Mouse (Mus musculus) neural tube, embryonic 14.5 days (tissue): ENCODE data around the gene H2-T24. TPM values are rescaled to one million over a fixed set of nuclear protein-coding genes. Genes with fewer than 3 reads are reported as not detected.

Experiments
- ATAC-seq: fragments of 200-750 bp; cut with Nextera tagmentation; 2 replicates; pipeline ENCODE4 v1.8.0; 2017; ENCODE audit warnings: low read depth, mild to moderate bottlenecking, moderate TSS enrichment, moderate library complexity
- H3K27ac ChIP-seq: fragments of 300-500 bp; sonication (generic); 2 replicates; pipeline ENCODE4 v1.5.1; 2014; ENCODE audit warnings: low read depth, mild to moderate bottlenecking, control low read depth, low read length, moderate library complexity, mixed read lengths
- H3K27me3 ChIP-seq: fragments of 300-500 bp; sonication (generic); 2 replicates; pipeline ENCODE4 v1.6.1; 2014; ENCODE audit warnings: low read length; ENCODE audit not compliant: control insufficient read depth, insufficient read depth
- H3K36me3 ChIP-seq: fragments of 300-500 bp; sonication (generic); 2 replicates; pipeline ENCODE4 v1.6.1; 2014; ENCODE audit warnings: low read length, mixed read lengths; ENCODE audit not compliant: control insufficient read depth, insufficient read depth
- H3K4me1 ChIP-seq: fragments of 300-500 bp; sonication (generic); 2 replicates; pipeline ENCODE4 v1.6.1; 2014; ENCODE audit warnings: low read length; ENCODE audit not compliant: control insufficient read depth, insufficient read depth
- H3K4me2 ChIP-seq: fragments of 300-500 bp; sonication (generic); 2 replicates; pipeline ENCODE4 v1.6.1; 2014; ENCODE audit warnings: mild to moderate bottlenecking, low read depth, low read length, control low read depth
- H3K4me3 ChIP-seq: fragments of 300-500 bp; sonication (generic); 2 replicates; pipeline ENCODE4 v1.5.1; 2014; ENCODE audit warnings: low read depth, low read length, control low read depth, mixed read lengths
- H3K9ac ChIP-seq: fragments of 300-500 bp; sonication (generic); replicated peaks from 2 replicates; pipeline ENCODE4 v1.6.1; 2014; ENCODE audit warnings: low read depth, mild to moderate bottlenecking, control low read depth, low read length, mixed read lengths
- H3K9me3 ChIP-seq: fragments of 300-500 bp; sonication (generic); 2 replicates; pipeline ENCODE4 v1.6.1; 2016; ENCODE audit warnings: low read length; ENCODE audit not compliant: control insufficient read depth
- WGBS: fragments of 180-500 bp; shearing (Covaris S2); extraction: QIAGEN DNeasy Blood & Tissue Kit; methylation state at CpG from one replicate; pipeline ENCODE4 v1.1.7; 2014; 5-methylcytosine and 5-hydroxymethylcytosine counted together
- polyA plus RNA-seq: library from polyadenylated mRNA; unstranded; fragments of >200 nt; fragmentation: Nextera tagmentation; extraction: Ambion mirVana; gene quantifications from 2 replicates; pipeline ENCODE4 v1.2.1, GENCODE M21; 2014

The H2-T24 gene
- polyA plus RNA-seq, 1 experiment from 2014 or later = 12.7 TPM

GRCm38 (mm10) chr17:35997713-35998510, 22.4 kb downstream of the H2-T24 start:
- Histone ChIP-seq H3K27me3 (no peaks in the 10 kb centered on the region), H3K9me3 (no peaks in the 10 kb centered on the region), H3K27ac (no peak overlapping the region), H3K9ac (no peak overlapping the region), H3K36me3 (no peaks in the 10 kb centered on the region), H3K4me2 (no peak overlapping the region), H3K4me3 (no peak overlapping the region), H3K4me1 (0 out of 2 replicates have a peak, but pooled peaks cover 4% of the 10 kb centered on the region)
- 59% methylated on average over 12 of the region's 12 CpGs for WGBS
- ATAC-seq = no peak

DNA sequence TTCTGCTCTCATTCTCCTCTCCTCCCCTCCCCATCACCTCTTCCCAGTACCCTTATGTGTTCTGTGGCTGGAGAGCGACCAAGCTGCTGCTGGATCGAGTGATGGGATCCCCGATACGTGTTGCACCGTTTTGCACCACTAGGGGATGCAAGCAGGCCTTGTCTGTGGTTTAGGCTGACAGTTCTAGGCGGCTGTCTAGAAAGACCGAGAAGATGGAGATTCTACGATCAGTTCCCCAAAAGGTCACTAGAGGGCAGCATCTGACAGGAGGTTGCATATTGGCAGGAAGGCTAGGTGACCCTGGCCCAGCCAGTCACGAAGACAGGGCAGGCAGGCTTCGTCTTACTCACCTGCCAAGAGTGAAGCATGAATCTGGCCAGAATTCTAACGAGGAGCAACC, 23.4 kb downstream of the H2-T24 start:
- 5% methylated on average over 11 of the region's 11 CpGs for WGBS
- ATAC-seq = peak; percentile 72
- Histone ChIP-seq H3K4me2 (peak overlapping the region; percentile 11; the same call in 1 of the 2 replicates), H3K9ac (no peak overlapping the region), H3K9me3 (no peaks in the 10 kb centered on the region), H3K27me3 (no peaks in the 10 kb centered on the region), H3K36me3 (no peaks in the 10 kb centered on the region), H3K4me1 (0 out of 2 replicates have a peak, but pooled peaks cover 4% of the 10 kb centered on the region), H3K27ac (no peak overlapping the region), H3K4me3 (no peak overlapping the region)

DNA sequence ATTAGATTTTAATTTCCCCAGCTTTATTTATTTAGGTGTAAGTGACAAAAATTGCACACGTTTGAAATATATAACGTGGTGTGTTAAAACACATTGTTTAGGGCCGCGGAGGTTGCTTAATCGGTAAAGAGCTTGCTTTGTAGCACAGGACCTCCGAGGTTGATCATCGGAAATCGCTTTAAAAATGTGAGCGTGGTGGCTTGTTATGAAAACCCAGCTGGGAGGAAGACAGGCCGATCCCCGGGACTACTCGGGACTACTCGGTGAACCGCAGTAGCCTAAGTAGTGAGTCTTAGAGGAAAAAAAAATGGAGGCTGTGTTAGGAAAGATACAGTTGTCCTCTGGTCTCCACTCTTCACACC, 25.5 kb downstream of the H2-T24 start:
- 0 out of 2 replicates have a peak, but pooled peaks cover 4% of the 10 kb centered on the region for H3K4me1 ChIP-seq
- H3K9ac ChIP-seq = peak overlapping the region; percentile 60
- 3% methylated on average over 14 of the region's 14 CpGs for WGBS
- H3K4me2 ChIP-seq = peak overlapping the region; percentile 46
- peak overlapping the region; percentile 61 for H3K4me3 ChIP-seq
- H3K27ac ChIP-seq = no peak overlapping the region
- H3K36me3 ChIP-seq = no peaks in the 10 kb centered on the region
- no peak for ATAC-seq
- H3K9me3 ChIP-seq = no peaks in the 10 kb centered on the region
- H3K27me3 ChIP-seq = no peaks in the 10 kb centered on the region

DNA sequence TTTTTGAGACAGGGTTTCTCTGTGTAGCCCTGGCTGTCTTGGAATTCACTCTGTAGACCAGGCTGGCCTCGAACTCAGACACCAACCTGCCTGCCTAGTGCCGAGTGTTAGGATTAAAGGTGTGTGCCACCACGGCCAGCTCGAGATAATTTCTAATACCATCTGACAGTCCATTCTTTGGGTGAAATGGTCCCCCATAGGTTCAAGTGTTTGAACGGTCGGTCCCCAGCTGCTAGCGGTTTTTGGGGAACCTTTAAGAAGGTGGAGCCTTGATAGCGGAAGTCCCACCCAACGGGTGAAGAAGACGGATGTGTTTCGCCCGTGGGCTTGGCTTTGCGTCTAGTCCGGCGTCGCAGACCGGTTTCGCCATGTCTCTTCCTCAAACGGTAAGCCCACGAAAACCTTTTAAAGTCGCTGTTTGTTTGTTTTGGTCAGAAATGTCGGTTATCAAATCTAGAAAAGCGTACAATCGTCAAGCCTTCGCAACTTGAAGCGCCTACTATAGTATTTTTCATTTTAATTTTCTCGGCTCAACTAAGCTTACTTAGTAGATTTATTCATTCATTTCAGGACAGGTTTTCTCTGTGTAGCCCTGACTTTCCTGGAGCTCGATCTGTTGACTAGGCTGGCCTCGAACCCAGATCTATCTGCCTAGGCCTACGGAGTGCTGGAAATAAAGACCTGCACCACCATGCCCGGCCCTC, 26.0 kb downstream of the H2-T24 start:
- Histone ChIP-seq H3K27me3 (no peaks in the 10 kb centered on the region), H3K36me3 (no peaks in the 10 kb centered on the region), H3K4me1 (0 out of 2 replicates have a peak, but pooled peaks cover 4% of the 10 kb centered on the region), H3K9me3 (no peaks in the 10 kb centered on the region), H3K27ac (peak overlapping the region; percentile 63; the same call in 1 of the 2 replicates), H3K4me3 (peak overlapping the region; percentile 61), H3K4me2 (peak overlapping the region; percentile 46), H3K9ac (peak overlapping the region; percentile 60)
- peak; percentile 73 for ATAC-seq
- WGBS = 3% methylated on average over 31 of the region's 31 CpGs

DNA sequence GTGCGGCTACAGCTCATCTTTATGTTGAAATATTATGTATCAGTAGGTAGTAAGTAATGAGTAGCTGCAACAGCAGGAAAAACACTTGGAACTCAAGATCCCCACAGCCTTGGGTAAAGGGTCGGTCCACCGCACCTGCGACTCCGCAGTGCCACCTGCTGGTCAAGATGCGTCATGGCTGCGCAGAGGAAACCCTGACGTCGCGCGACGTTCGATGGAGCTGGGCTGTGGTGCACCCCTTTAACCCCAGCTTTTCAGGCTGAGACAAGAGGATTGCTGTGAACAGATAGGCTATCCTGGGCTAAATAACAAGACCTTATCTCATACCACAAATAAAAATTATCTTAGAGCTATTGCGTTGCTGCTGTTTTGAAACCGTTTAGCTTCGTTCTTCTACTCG, 26.7 kb downstream of the H2-T24 start:
- 0 out of 2 replicates have a peak overlapping the region, but pooled peaks have one; percentile 29 for H3K27ac ChIP-seq
- 7% methylated on average over 17 of the region's 17 CpGs for WGBS
- H3K27me3 ChIP-seq = no peaks in the 10 kb centered on the region
- peak; percentile 74 for ATAC-seq
- H3K4me1 ChIP-seq = 0 out of 2 replicates have a peak, but pooled peaks cover 4% of the 10 kb centered on the region
- H3K9me3 ChIP-seq = no peaks in the 10 kb centered on the region
- 0 out of 2 replicates have a peak overlapping the region, but pooled peaks have one; percentile 11 for H3K4me3 ChIP-seq
- H3K9ac ChIP-seq = no peak overlapping the region
- H3K36me3 ChIP-seq = peaks cover 5% of the 10 kb centered on the region; the same call in 1 of the 2 replicates
- H3K4me2 ChIP-seq = peak overlapping the region; percentile 14; the same call in 1 of the 2 replicates

DNA sequence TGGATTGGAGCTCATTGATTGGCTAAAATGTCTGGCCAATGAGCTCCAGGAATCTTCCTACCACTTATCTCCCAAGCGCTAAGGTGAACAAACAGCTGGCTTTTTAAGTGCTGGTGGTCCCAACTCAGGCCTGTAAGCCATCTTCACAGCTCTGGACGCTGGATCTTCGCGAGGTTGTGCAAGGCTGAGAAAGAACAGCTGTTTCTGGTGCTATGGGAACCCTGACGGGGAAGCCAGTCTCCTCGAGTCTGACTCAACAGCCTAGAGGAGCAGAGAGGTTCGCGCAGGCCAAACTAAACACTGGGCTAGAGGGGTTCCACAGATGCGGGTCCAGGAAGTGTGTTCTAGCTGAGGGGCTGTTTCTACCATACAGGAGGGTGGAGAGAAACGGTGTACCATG, 28.6 kb downstream of the H2-T24 start:
- Histone ChIP-seq H3K27me3 (no peaks in the 10 kb centered on the region), H3K9me3 (no peaks in the 10 kb centered on the region), H3K4me3 (no peak overlapping the region), H3K4me2 (no peak overlapping the region), H3K4me1 (0 out of 2 replicates have a peak, but pooled peaks cover 4% of the 10 kb centered on the region), H3K27ac (no peak overlapping the region), H3K36me3 (peaks cover 9% of the 10 kb centered on the region; the same call in 1 of the 2 replicates), H3K9ac (no peak overlapping the region)
- 57% methylated on average over 10 of the region's 10 CpGs for WGBS
- no peak for ATAC-seq

- peaks cover 27% of the 10 kb centered on the region for H3K36me3 ChIP-seq
- H3K4me3 ChIP-seq = no peak overlapping the region
- no peak overlapping the region for H3K4me2 ChIP-seq
- no peaks in the 10 kb centered on the region for H3K27me3 ChIP-seq
- no peaks in the 10 kb centered on the region for H3K9me3 ChIP-seq
- 85% methylated on average over 9 of the region's 9 CpGs for WGBS
- no peak overlapping the region for H3K27ac ChIP-seq
- 0 out of 2 replicates have a peak overlapping the region, but pooled peaks have one; percentile 82 for H3K9ac ChIP-seq
- H3K4me1 ChIP-seq = peaks cover 15% of the 10 kb centered on the region; the same call in 1 of the 2 replicates
- ATAC-seq = no peak
These were observed 38.6 kb downstream of the H2-T24 start for GRCm38 (mm10) chr17:35981776-35982175.

GRCm38 (mm10) chr17:35980363-35980754, 40.0 kb downstream of the H2-T24 start:
- no peaks in the 10 kb centered on the region for H3K9me3 ChIP-seq
- peak overlapping the region; percentile 82 for H3K9ac ChIP-seq
- ATAC-seq = peak; percentile 29
- H3K27ac ChIP-seq = peak overlapping the region; percentile 91
- H3K4me3 ChIP-seq = peak overlapping the region; percentile 94
- peaks cover 24% of the 10 kb centered on the region for H3K36me3 ChIP-seq
- no peaks in the 10 kb centered on the region for H3K27me3 ChIP-seq
- H3K4me2 ChIP-seq = peak overlapping the region; percentile 86
- peaks cover 15% of the 10 kb centered on the region; the same call in 1 of the 2 replicates for H3K4me1 ChIP-seq
- under 1% methylated on average over 25 of the region's 29 CpGs for WGBS
